Mouse (Mus musculus): Measurements from ENCODE around the gene Gm26558. TPM values are rescaled to one million over a fixed set of nuclear protein-coding genes. Genes with fewer than 3 reads are reported as not detected.

Gene Gm26558
- polyA plus RNA-seq, 1 experiment from 2014 or later, result 5.0 TPM

DNA sequence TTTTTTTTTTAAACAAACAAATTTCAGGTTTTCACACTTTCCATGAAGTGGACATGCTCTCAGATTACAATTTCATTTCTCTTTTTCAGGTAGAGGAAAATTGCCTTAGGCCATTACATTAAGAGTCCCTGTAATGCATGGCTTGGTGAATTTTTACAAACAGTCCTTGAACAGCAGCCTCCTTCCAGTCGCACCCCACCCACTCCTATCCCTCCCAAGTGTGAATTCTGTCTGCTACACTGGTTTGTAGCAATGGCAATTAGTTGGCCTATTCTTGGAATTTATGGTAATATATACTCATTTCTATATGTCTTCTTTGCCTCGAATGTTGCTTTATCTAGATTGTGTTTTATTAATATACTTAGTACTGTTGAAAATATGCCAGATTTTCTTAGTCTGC, 10.6 kb upstream of the Gm26558 start:
- 63% methylated on average over 2 of the region's 2 CpGs for WGBS
- H3K9ac ChIP-seq (ENCODE audit: low read depth, low read length), result no peak overlapping the region
- no peak for DNase-seq (ENCODE audit: low spot score)
- no peaks in the 10 kb centered on the region; the same call in 1 of the 2 replicates for H3K4me1 ChIP-seq (replicated peaks; ENCODE audit: insufficient read depth, low read length)
- no peak for ATAC-seq (replicated peaks; ENCODE audit: low FRiP score, low read depth)
- H3K36me3 ChIP-seq (ENCODE audit: insufficient read depth, low read length), result no peaks in the 10 kb centered on the region
- no peaks in the 10 kb centered on the region for H3K9me3 ChIP-seq (replicated peaks; ENCODE audit: low read length)
- no peaks in the 10 kb centered on the region for H3K27me3 ChIP-seq (ENCODE audit: insufficient read depth, low read length)
- TF ChIP-seq CTCF (IDR thresholded peaks at IDR 0.05; ENCODE audit: low read depth), result no peak
- H3K4me2 ChIP-seq (ENCODE audit: low read length), result no peak overlapping the region
- no peak overlapping the region for H3K27ac ChIP-seq
- no peak overlapping the region for H3K4me3 ChIP-seq (replicated peaks; ENCODE audit: low read depth, low read length)

DNA sequence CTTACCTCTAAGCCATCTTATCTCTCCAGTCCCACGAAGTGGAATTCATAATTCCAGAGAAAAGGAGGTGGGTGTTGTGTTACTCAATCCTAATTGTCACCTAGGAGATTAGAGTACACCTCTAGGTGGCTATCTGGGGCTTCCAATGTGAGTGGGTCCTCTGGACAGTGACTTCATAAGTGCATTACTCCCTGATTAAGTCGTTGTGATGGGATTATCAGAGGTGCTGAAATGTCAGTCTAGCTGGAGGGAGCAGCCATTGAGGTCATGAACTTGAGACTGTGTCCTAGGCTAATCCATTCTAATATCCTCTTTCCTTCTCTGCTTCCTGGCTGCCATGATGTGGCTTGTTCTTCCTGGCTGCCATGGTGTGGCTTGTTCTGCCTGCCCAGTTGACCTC, 8.0 kb upstream of the Gm26558 start:
- peaks cover 3% of the 10 kb centered on the region; the same call in 1 of the 2 replicates for H3K4me1 ChIP-seq (replicated peaks; ENCODE audit: insufficient read depth, low read length)
- no peak overlapping the region for H3K27ac ChIP-seq
- WGBS, result 66% methylated on average over 2 of the region's 2 CpGs
- no peak for TF ChIP-seq CTCF (IDR thresholded peaks at IDR 0.05; ENCODE audit: low read depth)
- H3K36me3 ChIP-seq (ENCODE audit: insufficient read depth, low read length), result no peaks in the 10 kb centered on the region
- H3K4me2 ChIP-seq (ENCODE audit: low read length), result no peak overlapping the region
- no peak for ATAC-seq (replicated peaks; ENCODE audit: low FRiP score, low read depth)
- no peak overlapping the region for H3K9ac ChIP-seq (ENCODE audit: low read depth, low read length)
- H3K9me3 ChIP-seq (replicated peaks; ENCODE audit: low read length), result no peaks in the 10 kb centered on the region
- H3K4me3 ChIP-seq (replicated peaks; ENCODE audit: low read depth, low read length), result no peak overlapping the region
- no peak for DNase-seq (ENCODE audit: low spot score)
- no peaks in the 10 kb centered on the region for H3K27me3 ChIP-seq (ENCODE audit: insufficient read depth, low read length)

DNA sequence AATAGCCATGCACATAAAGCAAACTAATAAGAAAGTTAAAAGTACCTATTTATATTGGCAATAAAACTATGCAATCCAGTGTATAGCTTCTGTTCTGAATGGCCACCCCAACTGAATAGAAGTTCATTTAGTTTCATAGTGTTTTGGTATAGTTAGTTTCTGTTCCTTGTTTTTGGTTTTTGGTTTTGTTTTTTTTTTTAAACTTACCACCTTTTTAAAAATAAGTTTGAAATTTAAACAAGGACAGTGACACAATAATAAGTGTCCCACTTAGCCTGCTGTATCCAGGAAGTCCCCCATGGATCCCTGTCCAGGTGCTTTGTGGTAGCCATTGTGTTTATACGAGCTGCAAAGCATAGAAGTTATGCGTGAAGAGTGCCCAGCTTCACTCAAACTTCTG, 7.3 kb upstream of the Gm26558 start:
- H3K4me3 ChIP-seq (replicated peaks; ENCODE audit: low read depth, low read length), result no peak overlapping the region
- 84% methylated on average over 2 of the region's 2 CpGs for WGBS
- H3K4me1 ChIP-seq (replicated peaks; ENCODE audit: insufficient read depth, low read length), result peaks cover 3% of the 10 kb centered on the region; the same call in 1 of the 2 replicates
- no peak for TF ChIP-seq CTCF (IDR thresholded peaks at IDR 0.05; ENCODE audit: low read depth)
- ATAC-seq (replicated peaks; ENCODE audit: low FRiP score, low read depth), result no peak
- no peak for DNase-seq (ENCODE audit: low spot score)
- H3K4me2 ChIP-seq (ENCODE audit: low read length), result no peak overlapping the region
- no peaks in the 10 kb centered on the region for H3K9me3 ChIP-seq (replicated peaks; ENCODE audit: low read length)
- no peaks in the 10 kb centered on the region for H3K27me3 ChIP-seq (ENCODE audit: insufficient read depth, low read length)
- H3K27ac ChIP-seq, result no peak overlapping the region
- H3K36me3 ChIP-seq (ENCODE audit: insufficient read depth, low read length), result no peaks in the 10 kb centered on the region
- no peak overlapping the region for H3K9ac ChIP-seq (ENCODE audit: low read depth, low read length)

DNA sequence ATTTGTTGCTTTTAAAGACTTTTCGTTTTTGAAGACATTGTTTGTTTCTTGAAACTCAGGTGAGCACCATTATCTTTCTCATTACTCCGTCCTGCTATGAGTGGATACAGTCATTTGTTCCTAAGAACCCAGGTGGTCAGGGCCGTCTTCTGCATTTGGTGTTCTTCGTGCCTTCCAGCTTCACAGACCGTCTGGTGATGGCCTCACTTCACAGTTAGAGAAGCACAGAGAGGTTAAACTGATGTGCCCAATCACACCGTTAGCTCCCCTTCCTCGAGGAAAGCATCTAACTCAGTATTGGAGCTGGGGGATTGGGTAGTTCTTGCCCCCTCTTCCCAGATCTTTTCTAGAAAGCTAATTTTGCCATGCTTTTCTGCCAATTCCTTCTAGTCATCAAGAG, 5.1 kb upstream of the Gm26558 start:
- Histone ChIP-seq H3K9ac (ENCODE audit: low read depth, low read length) (no peak overlapping the region), H3K27ac (no peak overlapping the region), H3K9me3 (replicated peaks; ENCODE audit: low read length) (no peaks in the 10 kb centered on the region), H3K4me3 (replicated peaks; ENCODE audit: low read depth, low read length) (no peak overlapping the region), H3K4me2 (ENCODE audit: low read length) (no peak overlapping the region), H3K36me3 (ENCODE audit: insufficient read depth, low read length) (no peaks in the 10 kb centered on the region), H3K27me3 (ENCODE audit: insufficient read depth, low read length) (no peaks in the 10 kb centered on the region), H3K4me1 (replicated peaks; ENCODE audit: insufficient read depth, low read length) (peaks cover 12% of the 10 kb centered on the region)
- TF ChIP-seq CTCF (IDR thresholded peaks at IDR 0.05; ENCODE audit: low read depth), result no peak
- DNase-seq (ENCODE audit: low spot score), result no peak
- WGBS, result 86% methylated on average over 7 of the region's 7 CpGs
- ATAC-seq (replicated peaks; ENCODE audit: low FRiP score, low read depth), result no peak

DNA sequence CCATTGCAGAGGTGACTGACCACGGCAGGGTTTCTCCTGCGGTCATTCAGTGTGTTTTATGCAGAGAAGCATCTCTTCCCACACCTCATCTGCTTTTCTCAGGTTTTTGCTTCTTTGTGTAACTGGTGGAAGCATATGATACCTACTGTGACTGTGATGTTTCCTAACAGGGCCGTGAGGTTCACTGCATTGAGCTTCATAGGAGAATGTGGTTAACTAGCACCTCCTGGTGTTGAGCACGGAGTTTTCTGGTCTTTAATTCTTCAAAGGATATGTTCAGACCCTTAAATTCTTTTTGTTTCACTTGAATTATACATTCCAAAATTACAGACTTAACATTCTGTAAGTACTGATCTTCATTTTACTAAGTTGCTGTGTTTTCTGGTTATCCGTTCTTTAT, 1.9 kb upstream of the Gm26558 start:
- no peaks in the 10 kb centered on the region for H3K36me3 ChIP-seq (ENCODE audit: insufficient read depth, low read length)
- peaks cover 12% of the 10 kb centered on the region for H3K4me1 ChIP-seq (replicated peaks; ENCODE audit: insufficient read depth, low read length)
- TF ChIP-seq CTCF (IDR thresholded peaks at IDR 0.05; ENCODE audit: low read depth), result peak; percentile 55
- DNase-seq (ENCODE audit: low spot score) (peak; percentile 49), ATAC-seq (replicated peaks; ENCODE audit: low FRiP score, low read depth) (no peak)
- no peak overlapping the region for H3K27ac ChIP-seq
- no peak overlapping the region for H3K4me2 ChIP-seq (ENCODE audit: low read length)
- no peak overlapping the region for H3K4me3 ChIP-seq (replicated peaks; ENCODE audit: low read depth, low read length)
- 70% methylated on average over 5 of the region's 5 CpGs for WGBS
- H3K9ac ChIP-seq (ENCODE audit: low read depth, low read length), result no peak overlapping the region
- H3K9me3 ChIP-seq (replicated peaks; ENCODE audit: low read length), result no peaks in the 10 kb centered on the region
- no peaks in the 10 kb centered on the region for H3K27me3 ChIP-seq (ENCODE audit: insufficient read depth, low read length)

DNA sequence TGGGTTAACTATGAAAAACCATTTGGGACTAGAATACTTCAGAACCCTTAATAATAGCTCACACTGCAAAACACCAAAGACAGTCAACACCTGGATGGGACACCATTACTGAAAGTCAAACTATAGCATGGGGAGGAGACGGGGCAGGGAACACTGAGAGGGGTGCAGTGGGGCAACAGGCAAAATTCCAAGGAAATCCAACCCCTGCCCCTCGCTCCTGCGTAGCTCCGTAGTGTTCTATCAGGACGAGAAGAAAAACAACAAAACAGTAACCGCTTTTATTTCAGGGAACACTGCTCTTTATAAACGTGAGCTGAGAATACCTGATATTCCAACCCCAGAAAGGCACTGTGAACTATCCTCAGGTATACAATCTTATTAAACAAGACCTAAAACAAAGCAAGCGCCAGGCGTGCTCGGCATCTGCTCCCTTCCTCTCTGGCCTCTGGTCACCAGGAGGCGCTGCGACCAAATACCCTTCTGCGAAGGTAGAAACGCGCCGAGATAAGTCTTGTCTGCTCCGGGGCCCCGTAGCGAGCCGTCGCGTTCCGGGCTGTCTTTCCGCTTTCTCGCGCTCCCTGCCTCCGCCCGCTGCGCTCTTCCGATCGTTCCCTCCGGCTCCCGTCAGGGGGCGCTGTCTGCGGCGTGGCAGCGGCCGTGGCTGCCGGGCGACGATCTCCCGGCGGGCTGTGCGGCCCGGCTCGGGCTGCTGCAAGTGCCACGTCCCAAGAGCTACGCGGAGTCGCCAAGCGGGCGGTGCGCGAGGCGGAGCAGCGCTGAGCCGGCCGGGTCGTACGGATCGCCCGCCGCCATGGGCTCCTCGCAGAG, 807 bp downstream of the Gm26558 start, which contains the start of gene Gorasp2:
Gene Gorasp2 (plus strand): TSS at position 690 of the 828 bp plus-strand sequence.
- H3K4me2 ChIP-seq (ENCODE audit: low read length), result peak within 1 kb of the TSS; percentile 71
- WGBS, result under 1% methylated on average over 61 of the region's 64 CpGs
- TF ChIP-seq CTCF (IDR thresholded peaks at IDR 0.05; ENCODE audit: low read depth), result peak; percentile 98

More for the DNA sequence above, 807 bp downstream of the Gm26558 start, which contains the start of gene Gorasp2:
- peak; percentile 99 for DNase-seq (ENCODE audit: low spot score)
- Histone ChIP-seq H3K4me3 (replicated peaks; ENCODE audit: low read depth, low read length) (peak within 1 kb of the TSS; percentile 90), H3K4me1 (replicated peaks; ENCODE audit: insufficient read depth, low read length) (peaks cover 9% of the 10 kb centered on the region; the same call in 1 of the 2 replicates), H3K36me3 (ENCODE audit: insufficient read depth, low read length) (no peaks in the 10 kb centered on the region), H3K27ac (peak within 1 kb of the TSS; percentile 97), H3K9me3 (replicated peaks; ENCODE audit: low read length) (no peaks in the 10 kb centered on the region), H3K27me3 (ENCODE audit: insufficient read depth, low read length) (no peaks in the 10 kb centered on the region; the same call in 1 of the 2 replicates), H3K9ac (ENCODE audit: low read depth, low read length) (peak within 1 kb of the TSS; percentile 98)
- peak; percentile 96 for ATAC-seq (replicated peaks; ENCODE audit: low FRiP score, low read depth)

Measured in kidney, postnatal 0 days (tissue).